Mouse (Mus musculus) heart, postnatal 4 days (tissue): ENCODE data around the gene Hist2h2ac. TPM values are rescaled to one million over a fixed set of nuclear protein-coding genes. Genes with fewer than 3 reads are reported as not detected.
"Not testable (repeated sequence)": the region's sequence is repeated elsewhere in the genome, so short reads cannot be mapped to it uniquely, and the experiment has no call there.

Experiments
- DNase-seq: peaks from one replicate; pipeline ENCODE4 v3.0.0; 2021
- total RNA-seq, 2 experiments: library from RNA; stranded (reverse); gene quantifications; 2 replicates each; pipeline ENCODE4 v1.2.3; 2021

The Hist2h2ac gene
- total RNA-seq: 100 to 1,000 TPM; 205 to 211 TPM

- DNase-seq: peak; percentile 80
Measured at GRCm38 (mm10) chr3:96220765-96221639, at the start of gene Hist2h2ac, which contains the start of gene Hist2h2be. Gene Hist2h2ac (minus strand): TSS chr3:96220880. Gene Hist2h2be (plus strand): TSS chr3:96221119.

GRCm38 (mm10) chr3:96269511-96270474 is 49.1 kb upstream of the Hist2h2ac start, which contains the start of gene Hist2h2bb:
Gene Hist2h2bb (plus strand): TSS chr3:96269752.
- DNase-seq: peak; percentile 87

GRCm38 (mm10) chr3:96268776-96269378 is 48.2 kb upstream of the Hist2h2ac start:
- DNase-seq: not testable (repeated sequence)

- DNase-seq: peak; percentile 78
Measured at GRCm38 (mm10) chr3:96268051-96268775, 47.5 kb upstream of the Hist2h2ac start, which contains the start of gene Hist2h3b. Gene Hist2h3b (plus strand): TSS chr3:96268654.

GRCm38 (mm10) chr3:96267541-96267940 is 46.9 kb upstream of the Hist2h2ac start:
- no peak for DNase-seq

GRCm38 (mm10) chr3:96266132-96266710 is 45.5 kb upstream of the Hist2h2ac start:
- DNase-seq: no peak

- DNase-seq: no peak
Measured at GRCm38 (mm10) chr3:96264404-96264949, 43.8 kb upstream of the Hist2h2ac start.

- DNase-seq: peak; percentile 52
Measured at GRCm38 (mm10) chr3:96263558-96264403, 43.1 kb upstream of the Hist2h2ac start.

- peak; percentile 95 for DNase-seq
Measured at GRCm38 (mm10) chr3:96262979-96263550, 42.4 kb upstream of the Hist2h2ac start, which contains the start of gene Hist2h4. Gene Hist2h4 (minus strand): TSS chr3:96263311.

GRCm38 (mm10) chr3:96262216-96262875 is 41.7 kb upstream of the Hist2h2ac start:
- peak; percentile 86 for DNase-seq

GRCm38 (mm10) chr3:96261623-96262022 is 40.9 kb upstream of the Hist2h2ac start:
- DNase-seq: no peak

GRCm38 (mm10) chr3:96260220-96260619 is 39.5 kb upstream of the Hist2h2ac start:
- DNase-seq: no peak

- DNase-seq: no peak
Measured at GRCm38 (mm10) chr3:96257190-96257589, 36.5 kb upstream of the Hist2h2ac start.

GRCm38 (mm10) chr3:96255926-96256593 is 35.4 kb upstream of the Hist2h2ac start:
- DNase-seq: no peak

GRCm38 (mm10) chr3:96254683-96255355 is 34.1 kb upstream of the Hist2h2ac start:
- DNase-seq: no peak

- no peak for DNase-seq
Measured at GRCm38 (mm10) chr3:96251787-96252186, 31.1 kb upstream of the Hist2h2ac start.

- DNase-seq: no peak
Measured at GRCm38 (mm10) chr3:96250890-96251289, 30.2 kb upstream of the Hist2h2ac start.

- no peak for DNase-seq
Measured at GRCm38 (mm10) chr3:96249034-96249345, 28.3 kb upstream of the Hist2h2ac start.
